Mouse (Mus musculus) urinary bladder, adult 2 months (tissue): Measurements from ENCODE around the gene Alox5. TPM values are rescaled to one million over a fixed set of nuclear protein-coding genes. Genes with fewer than 3 reads are reported as not detected.

Experiments used
- DNase-seq: peaks from one replicate; pipeline ENCODE4 v3.0.0; 2022; ENCODE audit warnings: low spot score
- polyA plus RNA-seq: library from polyadenylated mRNA; depleted of rRNA; stranded (reverse); fragments of >200 nt; gene quantifications from 2 replicates; pipeline ENCODE4 v1.2.3, GENCODE M21; 2012; rRNA removed

The Alox5 gene
- polyA plus RNA-seq, 1 experiment: 4.0 TPM

DNA sequence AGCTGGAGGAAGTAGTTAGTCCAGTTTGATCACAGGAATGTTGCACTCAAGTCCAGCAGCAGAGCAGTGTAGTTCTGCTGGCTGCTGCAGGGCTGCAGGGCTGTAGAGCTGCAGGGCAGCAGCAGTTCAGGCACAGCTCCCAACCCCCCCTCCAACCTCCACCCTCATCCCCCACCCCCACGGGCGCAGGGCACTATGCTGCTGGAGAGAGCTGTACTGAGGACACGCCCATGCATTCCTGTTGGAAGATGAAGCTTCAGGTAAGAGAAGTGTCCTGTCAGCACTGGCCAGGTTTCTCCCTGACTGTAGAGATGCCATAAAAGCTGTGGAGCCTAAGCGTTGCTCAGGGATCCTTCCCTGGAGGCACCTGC lies 74.9 kb downstream of the Alox5 start:
- DNase-seq: no peak

DNA sequence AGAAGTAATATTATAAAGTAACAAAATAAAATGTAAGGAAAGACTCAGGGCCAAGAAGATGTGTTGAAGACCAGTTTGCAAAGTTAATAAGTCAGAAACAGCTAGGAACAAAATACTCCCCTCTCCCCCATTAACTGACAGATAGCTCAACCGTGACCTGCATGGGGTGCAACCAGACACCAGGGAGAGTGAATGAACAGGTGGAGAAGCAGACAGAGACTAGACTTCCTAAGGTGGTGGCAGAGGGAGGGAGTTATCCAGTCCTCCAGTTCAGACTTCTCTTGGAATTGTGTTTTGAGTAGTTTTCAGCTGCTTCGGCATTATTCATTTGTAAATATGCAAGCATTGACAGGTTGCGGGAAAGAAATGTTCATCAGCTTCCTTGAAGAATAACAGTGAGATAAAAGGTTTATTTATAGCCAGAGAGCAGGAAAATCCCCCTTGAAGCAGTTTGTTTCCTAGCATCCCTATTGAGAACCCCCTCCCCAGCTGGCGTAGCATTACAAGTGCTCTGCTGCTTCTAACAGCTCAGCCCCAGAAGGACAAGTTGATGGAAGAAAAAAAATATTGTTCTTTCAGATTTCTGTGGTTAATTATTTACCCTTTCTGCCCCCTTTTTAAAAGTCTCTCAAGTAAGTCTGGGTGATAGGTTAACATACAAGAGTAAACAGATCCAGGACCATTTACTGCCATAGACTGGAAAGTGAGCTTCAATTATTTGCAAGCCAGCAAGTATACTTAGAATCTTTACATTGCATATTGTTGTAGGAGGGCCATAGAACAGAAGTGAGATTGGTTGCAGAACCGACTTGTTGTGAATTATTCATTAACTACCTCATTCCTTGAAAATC lies 75.6 kb downstream of the Alox5 start:
- DNase-seq: no peak

DNA sequence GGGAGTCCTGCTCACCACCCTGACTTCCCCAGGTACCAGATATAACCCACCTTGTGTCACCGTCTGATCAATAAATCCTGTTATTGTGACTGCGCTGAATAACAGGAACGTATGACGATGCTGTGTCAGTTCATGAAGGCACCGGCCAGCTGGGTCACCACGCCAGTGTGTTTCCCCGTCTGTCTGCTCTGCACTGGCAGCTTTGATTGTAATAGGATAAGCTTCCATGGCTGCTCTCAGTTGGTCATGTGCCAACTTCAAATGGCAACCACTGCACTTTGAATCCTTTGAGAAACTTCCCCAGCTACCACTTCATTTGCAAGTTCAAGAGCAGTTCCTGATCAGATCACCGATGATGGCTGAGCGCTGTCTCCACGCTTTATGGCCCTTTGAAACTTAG lies 77.4 kb downstream of the Alox5 start:
- DNase-seq: no peak

DNA sequence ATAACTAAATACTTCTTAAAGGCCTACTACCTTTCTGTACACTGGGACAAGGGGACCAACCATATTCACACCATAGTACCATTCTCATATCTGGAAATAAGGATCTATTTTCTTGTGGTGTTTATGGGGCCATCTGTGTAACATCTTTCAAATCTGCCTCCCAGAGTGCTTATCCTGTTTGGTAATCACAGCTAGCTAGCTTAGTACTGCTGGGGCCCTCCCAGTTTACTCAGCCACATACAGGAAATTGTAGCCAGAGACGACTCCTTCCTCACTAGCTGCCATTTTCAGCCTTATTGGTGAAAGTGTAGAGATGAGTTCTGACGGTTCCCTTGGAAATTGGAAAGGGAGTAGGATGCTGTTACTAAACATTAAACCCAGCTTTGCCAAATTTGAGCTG lies 79.4 kb downstream of the Alox5 start:
- DNase-seq: no peak

DNA sequence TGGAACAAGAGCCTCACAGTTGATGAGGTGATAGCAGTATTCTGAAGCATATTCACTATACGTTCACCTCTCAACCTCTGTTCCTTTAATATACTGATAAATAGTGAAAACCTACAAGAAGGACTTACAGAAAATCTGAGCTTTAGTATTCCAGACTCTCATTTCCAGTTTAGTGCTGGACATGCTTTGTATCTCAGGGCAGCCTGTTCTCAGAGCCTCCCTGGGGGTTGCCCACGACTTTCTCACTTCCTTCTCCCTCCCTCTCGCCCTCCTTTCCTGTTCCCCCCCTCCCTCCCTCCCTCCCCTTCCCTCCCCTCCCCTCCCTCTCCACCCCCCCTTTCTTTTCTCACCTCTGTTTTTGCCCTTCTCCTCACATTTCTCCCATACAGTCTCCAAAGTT lies 80.8 kb downstream of the Alox5 start:
- no peak for DNase-seq

DNA sequence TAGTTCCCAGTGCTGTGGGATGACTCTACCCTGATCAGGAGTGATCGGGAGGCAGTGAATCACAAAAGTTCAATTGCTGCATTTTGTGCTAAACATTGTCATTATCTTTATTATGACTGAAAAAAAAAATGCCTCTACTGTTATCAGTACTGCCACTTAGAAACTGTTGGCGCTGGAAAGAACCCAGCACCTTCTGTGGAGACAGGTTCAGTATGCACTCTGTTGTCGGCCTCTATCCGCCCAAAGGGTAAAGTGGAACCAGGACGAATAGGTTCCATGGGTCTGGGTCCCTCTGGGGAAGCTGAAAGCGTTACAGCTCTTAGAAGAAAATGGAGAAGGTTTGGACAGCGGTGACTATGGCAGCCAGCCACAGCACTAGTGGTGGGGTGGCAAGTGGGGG lies 82.1 kb downstream of the Alox5 start:
- no peak for DNase-seq

DNA sequence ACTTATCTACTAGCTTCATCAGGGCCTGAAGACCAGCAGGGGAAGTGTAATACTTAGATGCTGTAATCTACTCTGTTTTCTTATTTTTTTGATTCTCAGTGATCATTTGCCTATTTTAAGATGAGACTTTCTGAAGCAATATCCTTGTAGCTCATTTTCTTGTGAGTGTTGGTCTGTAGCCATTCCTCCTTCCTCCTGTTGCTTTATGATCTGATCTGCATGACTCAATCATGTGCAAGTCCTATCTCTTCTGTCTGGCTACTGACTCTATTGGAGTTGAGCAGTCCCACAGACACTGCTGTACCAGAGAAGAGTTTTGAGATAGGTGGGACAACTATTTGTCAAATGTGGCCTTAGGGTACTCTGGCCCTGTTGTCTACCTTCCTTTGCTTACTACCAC lies 86.4 kb downstream of the Alox5 start:
- DNase-seq: no peak

DNA sequence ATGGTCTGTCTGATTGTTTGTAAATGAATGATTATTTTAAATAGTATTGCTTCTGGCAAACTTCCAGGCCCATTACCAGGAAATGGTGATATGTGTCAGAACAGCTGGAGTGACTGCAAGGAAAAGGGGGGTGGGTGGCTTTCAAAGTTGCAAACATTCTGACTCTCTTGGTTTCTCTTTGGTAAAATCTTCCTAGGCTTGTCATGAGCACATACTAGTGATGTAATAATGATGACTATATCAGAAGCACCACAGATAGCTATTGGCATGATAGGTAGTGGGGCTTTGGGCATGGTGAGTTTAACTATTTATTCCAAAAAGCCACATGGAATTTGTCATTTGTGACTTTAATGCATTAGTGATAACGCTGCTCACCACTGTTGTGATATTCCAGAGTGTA lies 86.8 kb downstream of the Alox5 start:
- DNase-seq: no peak

DNA sequence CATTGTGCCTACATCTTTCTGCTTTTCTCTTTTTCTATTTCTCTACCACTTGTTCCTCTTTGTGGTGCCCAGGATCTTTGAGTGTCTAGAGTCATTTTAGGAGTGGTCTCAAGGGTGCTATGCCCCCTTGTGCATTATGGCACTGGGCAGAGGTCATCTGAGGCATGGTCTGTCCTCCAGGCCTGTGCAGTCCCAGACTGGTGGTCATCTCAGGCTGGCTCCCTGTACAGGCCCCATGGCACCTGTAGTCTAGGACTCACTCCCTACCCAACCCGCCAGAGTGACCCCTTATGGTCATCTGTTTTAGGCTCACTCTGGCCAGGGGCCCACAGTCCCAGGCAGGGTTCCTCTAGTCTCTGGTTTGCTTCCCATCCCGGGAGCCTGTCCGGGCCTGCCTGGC lies 89.5 kb downstream of the Alox5 start:
- DNase-seq: no peak

DNA sequence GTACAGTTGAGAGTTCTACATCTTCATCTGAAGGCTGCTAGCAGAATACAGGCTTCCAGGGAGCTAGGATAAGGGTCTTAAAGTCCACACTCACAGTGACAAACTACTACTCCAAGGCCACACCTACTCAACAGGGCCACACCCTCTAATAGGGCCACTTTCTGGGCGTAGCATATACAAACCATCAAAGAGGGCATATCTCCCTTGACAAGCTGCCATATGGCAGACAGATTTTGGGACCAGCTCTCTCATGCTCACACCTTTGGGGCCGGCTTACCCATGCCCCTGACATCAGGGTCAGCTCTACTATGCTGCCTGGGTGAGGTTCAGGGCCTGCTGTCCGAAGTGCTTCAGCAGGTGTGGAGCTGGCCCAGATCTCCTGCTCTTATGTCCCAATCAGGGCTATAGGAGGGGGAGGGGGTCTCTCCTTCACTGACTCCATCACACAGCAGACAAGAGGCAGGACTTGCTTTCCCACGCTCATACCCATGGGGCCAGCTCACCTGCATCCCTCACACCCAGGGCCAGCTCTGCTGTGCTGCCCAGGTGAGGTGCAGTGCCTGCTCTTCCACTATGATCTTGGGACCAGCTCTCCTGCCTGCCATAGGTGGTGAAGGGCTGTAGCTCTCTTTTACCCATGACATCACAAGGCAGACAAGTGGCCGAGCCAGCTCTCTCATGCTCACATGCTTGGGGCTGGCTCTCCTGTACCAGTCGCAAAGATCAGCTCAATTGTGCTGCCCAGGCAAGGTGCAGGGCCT lies 90.6 kb downstream of the Alox5 start:
- DNase-seq: no peak

DNA sequence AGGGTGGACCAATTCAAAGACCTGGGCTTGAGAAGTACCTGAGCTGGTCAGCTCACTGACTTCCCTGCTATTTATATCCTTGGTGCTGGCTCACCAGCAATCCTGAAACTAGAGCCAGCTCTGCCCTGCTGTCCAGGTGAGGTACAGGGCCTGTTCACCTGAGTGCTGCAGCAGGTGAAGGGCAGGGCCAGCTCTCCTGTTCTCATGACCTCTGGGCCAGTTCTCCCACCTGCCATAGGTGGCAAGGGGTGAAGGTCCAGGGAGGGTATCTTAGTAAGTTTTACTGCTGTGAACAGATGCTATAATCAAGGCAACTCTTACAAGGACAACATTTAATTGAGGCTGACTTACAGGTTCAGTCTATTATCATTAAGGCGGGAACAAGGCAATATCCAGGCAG lies 91.2 kb downstream of the Alox5 start:
- DNase-seq: no peak

DNA sequence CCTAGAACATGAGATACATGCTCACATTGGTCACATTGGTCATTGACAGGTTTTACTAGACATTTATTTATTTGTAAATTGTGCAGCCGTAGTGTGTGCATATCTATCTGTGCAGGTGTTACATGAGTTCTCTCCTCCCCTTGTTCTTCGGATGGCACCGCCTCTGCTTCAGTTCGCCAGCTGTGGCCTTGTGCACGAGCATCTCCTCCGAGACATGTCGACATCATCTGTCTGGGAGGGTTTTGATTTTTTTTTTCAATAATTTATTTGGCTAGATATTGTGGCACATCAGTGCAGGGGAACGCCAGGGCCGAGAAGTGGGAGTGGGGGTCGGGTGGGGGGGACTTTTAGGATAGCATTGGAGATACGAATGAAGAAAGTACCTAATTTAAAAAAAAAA lies 93.0 kb downstream of the Alox5 start:
- DNase-seq: no peak

DNA sequence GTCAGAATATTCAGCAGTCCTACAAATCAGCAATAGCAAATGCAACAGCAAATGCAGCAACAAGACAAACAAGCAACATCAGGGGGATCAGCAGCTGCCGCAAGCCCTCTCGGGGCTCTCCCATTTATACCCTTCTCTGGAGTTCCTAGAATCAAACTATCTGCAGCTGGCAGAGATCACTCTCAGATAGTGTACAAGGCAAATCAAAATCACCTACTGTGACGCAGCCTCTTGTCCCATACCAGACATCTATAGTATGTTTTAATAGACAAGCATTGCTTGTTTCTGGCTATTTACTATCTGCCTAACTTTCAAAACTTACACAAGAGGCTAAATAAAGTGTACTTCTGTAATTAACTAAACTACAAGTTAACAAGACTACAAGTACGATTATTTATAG lies 99.0 kb downstream of the Alox5 start:
- no peak for DNase-seq

DNA sequence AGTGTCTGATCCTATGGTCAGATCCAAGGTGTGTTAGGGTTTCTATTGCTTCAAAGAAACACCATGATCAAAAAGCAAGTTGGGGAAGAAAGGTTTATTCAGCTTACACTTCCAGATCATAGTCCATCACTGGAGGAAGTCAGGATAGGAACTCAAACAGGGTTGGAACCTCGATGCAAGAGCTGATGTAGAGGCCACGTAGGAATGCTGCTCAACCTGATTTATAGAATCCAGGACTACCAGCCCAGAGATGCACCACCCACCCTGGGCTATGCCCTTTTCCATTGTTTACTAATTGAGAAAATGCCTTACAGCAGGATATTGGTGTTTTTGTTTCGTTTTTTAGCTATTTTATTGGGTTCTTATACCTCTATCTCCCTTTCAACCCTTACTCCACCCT lies 99.5 kb downstream of the Alox5 start:
- no peak for DNase-seq

Other genes with a start within 250 kb of the Alox5 start
- 3.8 and 3.9 TPM in 2 replicates for gene Zfand4, start 197.0 kb downstream of the Alox5 start, polyA plus RNA-seq
- gene March8, start 123.2 kb downstream of the Alox5 start, polyA plus RNA-seq: 54.5 and 56.6 TPM in 2 replicates
- not detected in 2 replicates for gene Olfr211, start 27.9 kb upstream of the Alox5 start, polyA plus RNA-seq
- not detected in 2 replicates for gene Olfr212, start 45.3 kb upstream of the Alox5 start, polyA plus RNA-seq
- not detected in 2 replicates for gene Olfr213, start 77.3 kb upstream of the Alox5 start, polyA plus RNA-seq
- 0.21 and 0.25 TPM in 2 replicates for gene Gm5580, start 90.0 kb upstream of the Alox5 start, polyA plus RNA-seq
- not detected in 2 replicates for gene Olfr214, start 93.1 kb upstream of the Alox5 start, polyA plus RNA-seq
- gene Olfr215, start 123.0 kb upstream of the Alox5 start, polyA plus RNA-seq: not detected in 2 replicates
- 35.7 and 43.6 TPM in 2 replicates for gene Zfp422, start 167.8 kb upstream of the Alox5 start, polyA plus RNA-seq
- 98.4 and 125 TPM in 2 replicates for gene Depp1, start 189.4 kb upstream of the Alox5 start, polyA plus RNA-seq
- gene Rassf4, start 212.8 kb upstream of the Alox5 start, polyA plus RNA-seq: 9.0 and 11.9 TPM in 2 replicates